Mouse (Mus musculus) midbrain, embryonic 16.5 days (tissue): ENCODE results near the gene Ghrhr. TPM values are rescaled to one million over a fixed set of nuclear protein-coding genes. Genes with fewer than 3 reads are reported as not detected.

Source experiments
- ATAC-seq: fragments of 200-750 bp; cut with Nextera tagmentation; 2 replicates; pipeline ENCODE4 v1.8.0; 2017; ENCODE audit warnings: moderate TSS enrichment
- H3K27ac ChIP-seq: fragments of 300-500 bp; sonication (generic); 2 replicates; pipeline ENCODE4 v1.5.1; 2014; ENCODE audit warnings: mild to moderate bottlenecking, low read length, mixed read lengths
- H3K27me3 ChIP-seq: fragments of 300-500 bp; sonication (generic); 2 replicates; pipeline ENCODE4 v1.6.1; 2014; ENCODE audit warnings: low read depth, low read length, mixed read lengths; ENCODE audit not compliant: control insufficient read depth, insufficient read depth
- H3K36me3 ChIP-seq: fragments of 300-500 bp; sonication (generic); 2 replicates; pipeline ENCODE4 v1.6.1; 2014; ENCODE audit warnings: mild to moderate bottlenecking, low read length, moderate library complexity, mixed read lengths; ENCODE audit not compliant: control insufficient read depth, insufficient read depth
- H3K4me1 ChIP-seq: fragments of 300-500 bp; sonication (generic); 2 replicates; pipeline ENCODE4 v1.6.1; 2014; ENCODE audit warnings: mild to moderate bottlenecking, low read length, mixed read lengths; ENCODE audit not compliant: control insufficient read depth, insufficient read depth
- H3K4me2 ChIP-seq: fragments of 300-500 bp; sonication (generic); 2 replicates; pipeline ENCODE4 v1.6.1; 2014; ENCODE audit warnings: mild to moderate bottlenecking, low read length, mixed read lengths
- H3K4me3 ChIP-seq: fragments of 300-500 bp; sonication (generic); 2 replicates; pipeline ENCODE4 v1.5.1; 2014; ENCODE audit warnings: low read depth, mild to moderate bottlenecking, low read length, moderate library complexity, mixed read lengths
- H3K9ac ChIP-seq: fragments of 300-500 bp; sonication (generic); 2 replicates; pipeline ENCODE4 v1.6.1; 2014; ENCODE audit warnings: low read depth, low read length, mixed read lengths
- H3K9me3 ChIP-seq: fragments of 300-500 bp; sonication (generic); replicated peaks from 2 replicates; pipeline ENCODE4 v1.6.1; 2014; ENCODE audit warnings: mild to moderate bottlenecking, low read length, mixed read lengths; ENCODE audit not compliant: control insufficient read depth, poor library complexity, severe bottlenecking
- WGBS: fragments of 180-500 bp; shearing (Covaris S2); extraction: QIAGEN DNeasy Blood & Tissue Kit; methylation state at CpG from one replicate; pipeline ENCODE4 v1.1.7; 2014; 5-methylcytosine and 5-hydroxymethylcytosine counted together
- polyA plus RNA-seq: library from polyadenylated mRNA; unstranded; fragments of >200 nt; fragmentation: Nextera tagmentation; extraction: Ambion mirVana; gene quantifications from 2 replicates; pipeline ENCODE4 v1.2.1, GENCODE M21; 2015

The Ghrhr gene
- polyA plus RNA-seq, 1 experiment from 2014 or later, result not detected

DNA sequence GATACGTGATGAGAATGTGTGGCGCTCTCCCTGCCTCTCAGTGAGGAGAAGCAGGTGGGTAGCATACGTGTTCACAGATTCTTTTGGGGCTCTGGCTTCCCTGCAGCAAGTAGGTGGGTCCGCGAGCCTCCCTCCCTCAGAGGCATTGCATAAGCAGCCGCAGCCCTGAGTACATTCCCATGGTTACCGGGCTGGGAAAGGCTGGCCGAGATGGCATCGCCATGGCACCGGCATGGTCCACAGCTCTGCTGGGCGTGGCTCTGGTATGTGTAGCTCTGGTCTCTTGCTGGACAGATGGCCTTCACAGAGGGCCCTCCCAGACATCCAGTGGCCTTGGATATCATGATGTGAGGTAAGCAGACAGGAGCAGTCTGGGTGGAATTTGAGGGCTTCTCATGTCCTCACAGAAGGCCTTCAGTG lies 20.5 kb downstream of the Ghrhr start:
- peak; percentile 66 for ATAC-seq
- 44% methylated on average over 11 of the region's 11 CpGs for WGBS

DNA sequence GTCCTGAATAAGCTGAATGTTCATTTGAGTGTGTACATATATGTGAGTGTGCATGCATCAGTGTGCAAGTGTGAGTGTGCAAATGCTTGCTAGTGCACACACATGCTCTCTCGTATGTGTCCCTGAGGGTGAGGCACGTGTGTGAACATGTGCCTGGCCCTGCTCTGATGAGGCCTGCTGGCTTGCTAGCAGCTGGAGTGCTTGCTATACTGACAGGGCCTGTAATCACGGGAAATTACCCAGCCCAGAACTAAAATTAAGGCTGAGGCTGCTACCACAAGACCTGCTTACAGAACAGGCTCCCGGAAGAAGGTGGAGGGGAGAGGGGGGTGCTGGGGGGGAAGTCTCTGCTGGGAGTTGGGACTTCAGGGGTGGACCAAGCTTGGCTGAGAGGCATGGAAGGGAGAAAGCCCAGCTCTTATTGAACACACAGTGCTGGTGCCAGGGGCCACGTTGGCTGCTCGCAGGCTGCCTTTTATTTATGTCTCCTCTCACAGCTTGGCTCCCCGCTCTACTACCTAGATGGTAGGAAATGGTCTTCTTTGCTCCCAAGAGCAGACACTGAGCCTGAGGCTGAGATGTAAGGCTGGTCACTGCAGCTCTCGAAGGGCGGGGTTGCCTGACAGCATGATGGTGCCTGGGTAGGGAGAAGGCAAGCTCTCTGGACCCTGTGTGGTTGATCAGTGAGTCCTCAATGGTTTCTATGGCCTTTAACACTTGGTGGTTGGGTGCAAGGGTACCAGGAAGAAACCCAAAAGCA lies 23.0 kb downstream of the Ghrhr start:
- H3K27ac ChIP-seq, result no peak overlapping the region

More for the DNA sequence above, 20.5 kb downstream of the Ghrhr start:
- H3K4me1 ChIP-seq, result peaks cover 16% of the 10 kb centered on the region
- H3K27ac ChIP-seq, result peak overlapping the region; percentile 70
- H3K4me3 ChIP-seq, result no peak overlapping the region
- H3K9me3 ChIP-seq, result no peaks in the 10 kb centered on the region
- H3K4me2 ChIP-seq, result no peak overlapping the region; the same call in 1 of the 2 replicates
- H3K27me3 ChIP-seq, result no peaks in the 10 kb centered on the region
- no peaks in the 10 kb centered on the region for H3K36me3 ChIP-seq
- no peak overlapping the region for H3K9ac ChIP-seq

DNA sequence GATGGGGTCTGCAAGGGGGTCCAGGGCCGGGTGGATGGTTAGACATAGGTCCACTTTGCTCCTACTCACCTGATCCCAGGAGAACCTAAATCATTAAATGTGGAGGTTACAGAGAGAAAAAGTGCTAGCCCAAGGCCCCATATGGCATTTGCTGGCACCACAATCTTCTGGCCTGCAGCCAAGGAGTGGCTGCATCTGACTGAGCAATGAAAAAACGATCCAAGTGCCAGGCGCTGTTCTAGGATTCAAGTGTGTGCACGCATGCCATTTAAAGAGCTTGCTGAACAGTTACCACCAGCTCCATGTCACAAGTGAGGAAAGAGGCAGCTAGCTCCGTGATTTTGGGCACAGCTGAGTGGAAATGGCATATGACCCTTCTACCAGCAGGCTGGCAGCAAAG lies 23.8 kb downstream of the Ghrhr start:
- H3K9ac ChIP-seq, result no peak overlapping the region
- no peaks in the 10 kb centered on the region for H3K9me3 ChIP-seq
- H3K27ac ChIP-seq, result no peak overlapping the region
- WGBS, result 53% methylated on average over 5 of the region's 5 CpGs
- no peak overlapping the region for H3K4me2 ChIP-seq
- no peak for ATAC-seq
- peaks cover 9% of the 10 kb centered on the region for H3K4me1 ChIP-seq
- H3K27me3 ChIP-seq, result no peaks in the 10 kb centered on the region
- no peak overlapping the region for H3K4me3 ChIP-seq
- no peaks in the 10 kb centered on the region for H3K36me3 ChIP-seq

More for the DNA sequence above, 23.0 kb downstream of the Ghrhr start:
- peaks cover 9% of the 10 kb centered on the region for H3K4me1 ChIP-seq
- no peak overlapping the region for H3K9ac ChIP-seq
- ATAC-seq, result no peak
- no peak overlapping the region for H3K4me2 ChIP-seq
- 71% methylated on average over 9 of the region's 9 CpGs for WGBS
- H3K9me3 ChIP-seq, result no peaks in the 10 kb centered on the region
- H3K4me3 ChIP-seq, result no peak overlapping the region
- no peaks in the 10 kb centered on the region for H3K36me3 ChIP-seq
- no peaks in the 10 kb centered on the region for H3K27me3 ChIP-seq

DNA sequence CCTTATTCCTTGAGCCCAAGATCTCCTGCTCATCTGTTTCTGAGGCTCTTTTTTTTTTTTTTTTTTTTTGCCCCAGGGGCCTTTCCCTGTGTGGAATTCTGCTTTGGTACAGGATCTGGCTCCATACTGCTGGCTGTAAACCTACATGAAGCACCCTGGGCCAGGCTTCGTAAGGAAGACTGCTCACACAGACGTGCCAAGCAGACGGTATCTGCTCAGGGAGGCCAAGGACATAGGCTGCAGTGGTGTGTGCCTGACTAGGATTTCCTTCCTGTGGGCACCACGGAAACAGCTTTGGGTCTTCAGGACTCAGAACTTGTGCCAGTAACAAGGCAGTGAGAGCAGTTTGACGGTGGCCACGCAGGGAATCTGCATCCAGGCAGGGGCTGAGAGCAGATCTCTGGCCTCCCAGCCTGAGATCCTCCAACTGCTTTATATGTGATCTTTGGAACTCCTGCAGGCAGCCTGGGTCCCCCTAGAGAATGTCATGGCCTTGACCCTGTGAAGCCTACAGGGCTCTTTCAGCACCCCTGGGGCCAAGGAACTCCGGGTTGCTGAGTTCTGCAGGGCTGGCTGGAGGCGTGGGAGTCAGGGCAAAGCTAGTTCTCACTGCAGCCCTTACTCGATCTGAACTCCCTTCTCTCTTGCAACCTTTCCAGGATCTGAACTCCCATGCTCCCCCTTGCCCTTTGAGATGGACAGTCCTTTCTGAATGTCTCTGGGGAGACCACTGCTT lies 26.1 kb downstream of the Ghrhr start:
- WGBS, result 73% methylated on average over 9 of the region's 9 CpGs
- no peak for ATAC-seq
- no peak overlapping the region for H3K27ac ChIP-seq

DNA sequence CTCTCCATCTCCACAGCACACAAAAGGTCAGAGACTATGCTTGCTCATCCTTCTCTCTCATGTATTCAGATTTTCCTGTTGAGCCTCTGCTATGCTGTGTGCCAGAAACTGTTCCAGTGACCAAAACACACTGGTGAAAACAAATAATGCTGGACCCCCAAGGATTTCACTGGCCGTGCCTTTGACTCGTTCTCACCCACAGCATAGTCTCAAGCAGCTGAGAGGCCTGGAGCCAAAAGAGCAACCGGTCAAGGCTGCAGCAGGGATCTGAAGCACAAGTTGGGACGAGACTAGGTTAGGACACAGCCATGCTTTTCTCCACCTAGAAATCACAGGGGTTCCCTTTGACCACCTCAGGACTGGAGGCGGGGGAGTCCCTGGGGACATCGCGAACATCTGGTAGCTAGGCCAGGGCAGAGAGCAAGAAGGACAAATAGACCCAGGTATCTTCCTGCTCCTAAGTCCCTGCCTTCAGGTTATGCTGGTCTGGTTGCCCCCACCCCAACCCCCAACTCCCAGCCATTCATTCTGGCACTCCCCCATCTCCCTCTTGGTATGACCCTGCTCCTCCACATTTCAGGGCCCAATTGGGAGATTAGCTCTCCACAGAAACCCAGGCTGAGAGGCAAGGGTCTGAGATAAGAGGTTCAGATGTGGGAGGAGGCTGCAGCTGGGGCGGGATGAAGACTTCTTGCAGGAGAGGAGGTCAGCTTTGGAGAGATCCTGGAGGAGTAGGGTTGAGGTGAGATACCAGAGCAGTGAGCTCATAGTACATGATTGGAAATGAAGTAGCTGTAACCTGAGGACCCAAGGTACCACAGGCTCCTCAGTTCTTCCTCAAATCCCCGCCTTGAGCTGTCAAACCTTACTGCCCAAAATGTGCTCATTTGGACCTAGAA lies 27.6 kb downstream of the Ghrhr start:
- Histone ChIP-seq H3K4me2 (no peak overlapping the region), H3K27ac (no peak overlapping the region), H3K36me3 (no peaks in the 10 kb centered on the region), H3K4me1 (no peaks in the 10 kb centered on the region; the same call in 1 of the 2 replicates), H3K27me3 (no peaks in the 10 kb centered on the region), H3K9ac (no peak overlapping the region), H3K4me3 (no peak overlapping the region), H3K9me3 (no peaks in the 10 kb centered on the region)
- 80% methylated on average over 9 of the region's 9 CpGs for WGBS
- ATAC-seq, result no peak

More for the DNA sequence above, 26.1 kb downstream of the Ghrhr start:
- Histone ChIP-seq H3K9ac (no peak overlapping the region), H3K4me3 (no peak overlapping the region), H3K36me3 (no peaks in the 10 kb centered on the region), H3K9me3 (no peaks in the 10 kb centered on the region), H3K4me1 (no peaks in the 10 kb centered on the region), H3K27me3 (no peaks in the 10 kb centered on the region), H3K4me2 (no peak overlapping the region)

DNA sequence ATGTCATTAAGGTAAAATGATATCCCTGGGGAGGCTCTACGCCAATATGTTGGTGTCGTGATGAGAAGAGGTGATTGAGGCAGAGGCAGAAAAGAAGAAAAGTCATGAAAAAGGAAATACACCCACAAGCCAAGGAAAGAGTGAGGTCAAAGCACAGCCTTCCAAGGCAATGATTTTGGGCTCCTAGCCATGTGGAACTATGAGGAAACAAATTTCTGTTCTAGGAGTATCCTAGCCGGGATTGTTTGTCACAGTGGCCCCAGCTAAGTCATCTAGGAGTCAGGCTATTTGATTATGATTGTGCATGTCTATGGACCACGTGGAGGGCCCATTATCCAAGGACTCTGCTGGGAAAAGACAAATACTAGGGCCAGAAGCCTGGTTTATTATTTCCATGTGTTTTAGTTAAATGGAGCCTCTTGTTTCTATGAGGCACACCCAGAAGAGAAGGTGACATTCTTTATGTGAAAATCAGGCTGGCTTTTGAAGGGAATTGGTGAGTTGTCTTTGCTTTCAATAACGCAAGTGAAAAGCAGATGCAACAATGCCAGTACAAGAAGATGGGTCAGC lies 28.4 kb downstream of the Ghrhr start:
- ATAC-seq, result no peak
- 85% methylated on average over 5 of the region's 5 CpGs for WGBS

DNA sequence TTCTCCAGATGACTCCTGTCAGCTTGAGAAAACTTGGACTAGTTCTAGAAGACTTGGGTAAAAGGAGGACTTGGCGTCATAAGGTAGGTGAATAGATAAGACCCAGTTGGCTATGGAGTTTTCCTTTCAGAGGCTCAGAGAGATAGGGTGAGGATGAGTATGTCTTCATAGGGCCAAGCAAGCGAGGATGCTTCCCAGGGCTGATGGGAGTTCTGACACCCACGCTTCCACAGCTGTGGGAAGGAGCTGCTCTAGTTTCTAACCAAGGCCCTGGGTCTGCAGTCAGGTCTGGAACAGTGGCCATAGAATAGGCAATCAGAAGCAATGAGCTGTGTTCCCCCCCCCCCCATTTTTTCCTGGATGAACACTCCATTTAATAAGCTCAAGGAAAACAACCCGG lies 31.2 kb downstream of the Ghrhr start:
- no peaks in the 10 kb centered on the region; the same call in 1 of the 2 replicates for H3K4me1 ChIP-seq
- H3K36me3 ChIP-seq, result no peaks in the 10 kb centered on the region
- no peaks in the 10 kb centered on the region for H3K27me3 ChIP-seq
- whole genome bisulfite sequencing, result 93% methylated on average over 4 of the region's 4 CpGs
- no peak for ATAC-seq
- H3K4me2 ChIP-seq, result no peak overlapping the region
- no peak overlapping the region for H3K9ac ChIP-seq
- H3K9me3 ChIP-seq, result no peaks in the 10 kb centered on the region
- H3K4me3 ChIP-seq, result no peak overlapping the region
- H3K27ac ChIP-seq, result no peak overlapping the region

More for the DNA sequence above, 28.4 kb downstream of the Ghrhr start:
- Histone ChIP-seq H3K27ac (no peak overlapping the region), H3K36me3 (no peaks in the 10 kb centered on the region), H3K4me1 (no peaks in the 10 kb centered on the region; the same call in 1 of the 2 replicates), H3K9ac (no peak overlapping the region), H3K4me2 (no peak overlapping the region), H3K27me3 (no peaks in the 10 kb centered on the region), H3K4me3 (no peak overlapping the region), H3K9me3 (no peaks in the 10 kb centered on the region)

DNA sequence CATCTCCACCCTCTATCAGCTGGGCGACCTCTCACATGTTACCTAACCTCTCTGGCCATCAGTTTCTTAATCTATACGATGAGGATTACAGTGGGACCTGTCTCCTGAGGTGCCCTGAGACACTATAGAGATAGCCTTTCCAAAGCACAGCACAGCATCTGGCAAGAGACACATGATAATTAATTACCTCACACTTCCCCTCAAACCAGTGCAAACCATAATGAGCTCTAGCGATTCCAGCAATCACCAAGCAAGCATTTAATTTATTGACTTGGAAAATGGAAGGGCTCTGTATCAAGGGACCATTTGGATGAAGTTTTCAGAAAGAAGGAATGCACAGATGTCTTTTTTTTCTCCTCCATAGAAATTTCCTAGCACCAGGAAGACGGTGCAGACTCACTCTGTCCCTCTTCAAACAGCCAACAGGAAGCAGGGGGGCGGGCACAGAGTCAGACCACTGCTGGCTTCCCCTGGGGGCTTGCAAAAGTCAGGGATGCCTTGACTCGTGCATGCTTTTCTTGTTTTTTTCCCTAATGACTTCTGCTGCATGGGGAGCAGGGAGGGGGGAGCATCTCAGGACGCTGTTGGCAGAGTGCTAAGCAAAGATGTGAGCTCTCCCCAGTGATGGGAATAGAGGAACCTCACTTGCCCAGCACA lies 34.2 kb downstream of the Ghrhr start:
- Histone ChIP-seq H3K9me3 (no peaks in the 10 kb centered on the region), H3K4me1 (no peaks in the 10 kb centered on the region; the same call in 1 of the 2 replicates), H3K4me3 (no peak overlapping the region), H3K27ac (no peak overlapping the region), H3K36me3 (no peaks in the 10 kb centered on the region), H3K4me2 (no peak overlapping the region), H3K27me3 (no peaks in the 10 kb centered on the region), H3K9ac (no peak overlapping the region)
- WGBS, result 50% methylated on average over 7 of the region's 7 CpGs
- no peak for ATAC-seq
